Mouse (Mus musculus): ENCODE data around the gene Cyfip2.

Gene Cyfip2

DNA sequence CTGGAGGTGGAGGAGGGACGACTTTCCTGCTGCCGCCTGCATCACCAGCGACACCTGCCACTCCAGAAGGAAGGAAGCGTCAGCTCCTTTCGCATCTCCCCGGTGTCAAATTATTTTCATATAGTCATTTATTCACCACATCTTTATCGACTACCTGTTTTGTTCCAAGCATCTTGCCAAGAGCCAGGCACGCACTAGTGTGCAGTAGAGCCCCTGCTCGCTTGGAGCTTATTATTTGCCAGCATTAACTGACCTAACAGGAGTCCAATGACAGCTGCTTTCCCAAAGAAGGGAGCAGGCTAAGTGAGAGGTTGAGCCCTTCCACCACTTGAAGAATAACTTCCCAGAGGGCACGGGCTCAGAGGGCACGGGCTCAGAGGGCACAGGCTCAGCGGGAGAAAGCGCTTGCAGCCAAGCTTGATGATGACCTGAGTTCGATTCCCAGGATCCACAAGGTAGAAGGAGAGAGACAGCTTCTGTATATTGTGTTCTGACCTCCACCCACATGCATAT lies at the start of gene Cyfip2:
Gene Cyfip2 (minus strand): TSS at position 337 of the 513 bp plus-strand sequence.
- no peak for DNase-seq (ENCODE audit: low read depth, low spot score)

DNA sequence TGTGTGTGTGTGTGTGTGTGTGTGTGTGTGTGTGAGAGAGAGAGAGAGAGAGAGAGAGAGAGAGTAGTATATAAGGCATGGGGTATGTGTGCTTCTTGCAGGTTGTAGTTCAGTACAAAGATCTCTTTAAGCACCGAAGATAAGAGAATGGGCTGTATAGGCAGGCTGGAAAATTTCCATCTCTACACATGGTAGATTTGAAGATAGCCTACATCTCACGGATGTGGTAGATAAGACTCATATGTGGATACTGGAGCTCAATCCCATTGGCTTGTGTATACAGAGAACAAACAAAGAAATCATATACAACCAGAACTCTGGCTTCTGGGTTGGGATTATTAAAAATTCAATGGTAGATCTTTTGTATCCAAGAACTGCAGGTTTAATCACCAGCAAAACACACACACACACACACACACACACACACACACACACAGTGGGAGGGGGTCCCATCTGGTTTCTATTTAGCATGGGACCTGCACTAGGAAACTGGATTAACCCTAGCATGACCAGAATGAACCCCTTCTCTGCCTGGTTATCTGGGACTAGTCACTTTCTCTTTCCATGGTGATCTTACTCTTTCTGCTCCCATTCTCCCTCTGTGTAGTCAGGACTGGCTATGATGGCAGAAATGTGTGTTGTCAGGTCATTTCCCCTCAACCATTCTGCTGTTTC lies 48.5 kb upstream of the Cyfip2 start:
- no peak for DNase-seq (ENCODE audit: low read depth, low spot score)

DNA sequence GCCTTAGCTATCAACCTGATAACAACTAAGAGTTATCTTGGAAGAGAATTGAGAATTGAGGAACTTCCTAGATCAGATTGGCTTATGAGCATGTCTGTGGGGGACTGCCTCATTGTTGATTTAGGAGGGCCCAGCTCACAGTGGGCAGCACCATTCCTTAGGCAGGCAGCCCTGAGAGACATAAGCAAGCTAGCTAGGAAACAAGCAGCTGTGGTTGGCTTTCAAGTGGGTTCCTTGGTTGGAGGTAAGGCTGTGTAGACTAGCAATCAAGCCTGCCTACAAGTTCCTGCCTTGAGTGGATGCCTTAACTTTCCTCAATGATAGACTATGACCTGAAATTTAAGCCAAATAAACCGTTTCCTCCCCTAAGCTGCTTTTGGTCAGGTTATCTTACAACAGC lies 45.7 kb upstream of the Cyfip2 start:
- no peak for DNase-seq (ENCODE audit: low read depth, low spot score)

DNA sequence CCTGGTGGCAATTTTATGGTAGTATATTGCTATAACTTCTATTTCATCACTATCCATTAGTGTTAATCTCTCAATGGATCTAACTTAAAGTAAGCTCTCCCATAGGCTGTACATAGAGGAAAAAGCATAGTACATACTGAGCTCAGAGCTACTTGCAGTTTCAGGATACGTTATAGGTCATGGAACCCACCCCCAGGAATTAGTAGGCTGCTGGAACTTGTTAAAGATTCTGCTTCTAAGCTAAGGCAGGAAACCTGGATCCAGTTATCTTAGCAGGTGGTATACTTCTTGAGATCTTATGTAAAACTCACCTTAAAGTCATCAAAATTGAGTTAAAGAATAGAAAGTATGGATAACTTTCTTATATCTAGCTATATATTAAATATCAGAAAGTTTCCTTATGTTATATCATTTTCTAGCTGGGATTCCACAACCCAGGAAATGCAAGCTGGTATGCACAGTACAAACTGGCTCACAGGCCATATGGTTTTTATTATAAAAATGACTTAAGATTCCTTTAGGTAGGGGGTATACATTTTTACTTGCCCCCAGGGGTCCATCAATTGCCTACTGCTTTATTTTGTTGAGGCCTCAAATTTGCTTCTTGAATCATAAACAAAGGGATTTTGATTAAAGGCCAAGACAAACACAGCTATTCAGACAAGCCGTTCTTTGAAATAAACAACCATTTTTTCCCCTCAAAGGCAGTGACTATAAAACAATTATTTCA lies 37.2 kb upstream of the Cyfip2 start:
- no peak for DNase-seq (ENCODE audit: low read depth, low spot score)

DNA sequence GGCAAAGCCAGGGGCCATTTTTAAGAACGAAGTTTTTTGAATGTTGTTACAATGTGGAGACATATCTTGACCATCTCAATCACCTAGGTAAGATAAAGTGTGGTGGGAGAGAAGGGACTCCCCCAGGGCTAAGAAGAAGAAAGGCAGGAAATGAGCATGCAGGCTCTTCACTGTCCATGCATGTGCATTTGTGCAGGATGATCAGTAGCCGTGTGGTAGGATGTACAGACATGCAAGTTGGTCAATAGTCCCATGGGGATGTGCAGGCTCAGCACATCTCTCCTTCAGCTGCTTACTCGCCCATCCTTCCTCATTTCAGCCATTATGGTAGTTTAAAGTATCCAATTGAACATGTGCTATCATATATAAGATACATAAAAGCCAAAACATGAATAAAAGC lies 35.8 kb upstream of the Cyfip2 start:
- DNase-seq (ENCODE audit: low read depth, low spot score) = peak; percentile 51

DNA sequence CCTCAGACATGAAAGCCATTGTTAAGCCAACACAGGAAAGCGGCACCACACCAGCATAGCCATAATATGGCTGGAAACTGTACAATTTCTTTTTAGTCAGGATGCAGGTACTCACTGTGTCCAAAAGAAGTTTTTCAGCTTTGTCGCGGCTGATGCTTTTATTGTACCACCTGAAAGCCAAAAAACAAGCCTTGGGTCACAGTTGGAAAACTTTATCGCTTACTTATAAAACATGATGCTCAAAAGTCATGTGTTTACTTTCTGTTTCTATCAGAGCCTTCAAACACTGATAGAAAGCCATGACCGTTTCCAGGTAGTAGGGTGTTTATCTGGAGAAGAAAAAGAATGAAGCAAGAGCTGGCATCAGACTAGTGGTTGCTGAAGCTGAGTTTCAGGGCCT lies 35.1 kb upstream of the Cyfip2 start:
- DNase-seq (ENCODE audit: low read depth, low spot score) = peak; percentile 39

DNA sequence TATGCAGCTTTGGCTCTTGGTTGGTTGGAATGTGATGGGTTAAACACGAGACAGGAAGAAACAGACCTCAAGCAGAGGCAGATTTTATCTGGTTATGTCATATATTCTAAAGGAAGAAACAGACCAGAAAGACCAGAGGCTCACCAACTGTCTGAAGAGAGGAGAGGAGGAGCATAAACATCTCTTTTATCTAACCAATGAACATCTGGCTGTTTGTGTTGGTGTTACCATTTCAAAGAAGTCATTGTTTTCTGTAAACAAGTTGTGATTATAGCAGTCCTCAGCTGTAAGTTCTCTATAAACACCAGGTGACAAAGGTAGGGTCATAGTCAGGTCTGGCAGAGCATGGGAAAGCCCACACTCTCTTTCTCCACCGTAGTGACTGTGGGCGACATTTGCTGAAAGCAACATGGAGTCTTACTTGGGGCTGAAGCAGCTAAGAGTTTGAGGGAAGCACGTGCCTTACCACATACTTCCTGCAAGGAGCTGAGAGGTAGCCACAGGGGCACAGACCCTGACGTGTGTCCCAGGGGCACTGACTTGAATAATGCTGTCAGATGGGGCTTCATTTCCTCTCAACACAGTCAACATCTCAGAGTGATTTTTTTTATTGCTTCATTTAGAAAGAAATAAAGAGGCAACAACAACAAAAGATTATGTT lies 31.4 kb upstream of the Cyfip2 start:
- DNase-seq (ENCODE audit: low read depth, low spot score) = peak; percentile 88

DNA sequence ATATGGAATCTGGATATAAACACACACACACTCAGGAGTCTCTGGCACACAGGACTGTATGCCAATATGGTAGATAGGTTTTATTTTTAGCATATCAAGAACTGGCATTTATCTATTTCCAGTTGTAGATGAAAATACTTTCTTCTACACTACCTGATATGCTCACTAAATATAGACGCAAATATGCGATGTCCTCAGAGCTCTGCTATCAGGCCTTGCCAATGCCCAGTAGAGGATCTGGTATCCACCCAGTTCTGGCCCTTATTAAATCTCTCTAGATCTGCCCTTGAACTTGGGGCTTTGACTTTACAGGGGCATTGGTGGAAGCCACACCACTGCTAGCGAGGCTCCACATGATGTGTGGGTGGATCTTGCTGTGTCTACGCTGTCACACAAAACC lies 29.3 kb upstream of the Cyfip2 start:
- no peak for DNase-seq (ENCODE audit: low read depth, low spot score)

DNA sequence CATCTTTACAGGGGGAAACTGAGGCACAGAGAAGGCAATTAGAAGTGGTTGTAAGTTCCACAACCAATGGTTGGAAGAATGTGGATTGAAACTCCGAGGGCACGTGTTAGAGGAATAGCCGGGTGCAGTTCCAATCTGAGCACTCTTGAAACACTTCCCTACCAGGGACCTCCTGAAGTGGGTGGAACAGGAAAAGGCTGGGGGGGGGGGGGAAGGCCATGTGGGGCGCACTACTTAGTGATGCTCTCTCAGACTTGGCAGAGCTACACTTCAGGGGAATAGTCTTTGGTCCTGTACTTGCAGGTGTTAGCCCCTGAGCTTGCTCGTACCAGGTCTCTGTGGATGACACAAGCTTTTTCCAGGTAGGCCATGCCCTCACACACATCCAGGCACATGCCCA lies 23.4 kb upstream of the Cyfip2 start:
- DNase-seq (ENCODE audit: low read depth, low spot score) = no peak

DNA sequence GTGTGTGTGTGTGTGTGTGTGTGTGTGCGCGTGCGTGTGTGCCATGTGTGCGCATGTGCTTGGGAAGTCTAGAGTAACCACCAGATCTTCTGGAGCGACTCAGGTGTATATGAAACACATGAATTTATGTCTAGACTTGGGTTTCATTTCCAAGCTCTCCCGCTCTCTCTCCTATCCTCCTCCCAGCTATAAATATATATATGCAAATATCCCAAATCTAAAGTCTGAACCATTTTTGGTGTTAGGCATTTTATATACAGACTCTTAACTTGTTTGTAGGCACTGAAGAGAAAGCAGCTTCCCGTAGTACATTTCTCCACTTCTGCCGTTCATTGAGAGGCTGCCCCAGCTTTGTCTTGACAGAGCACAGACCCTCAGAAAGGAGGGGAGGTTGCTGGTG lies 19.6 kb upstream of the Cyfip2 start:
- DNase-seq (ENCODE audit: low read depth, low spot score) = no peak

DNA sequence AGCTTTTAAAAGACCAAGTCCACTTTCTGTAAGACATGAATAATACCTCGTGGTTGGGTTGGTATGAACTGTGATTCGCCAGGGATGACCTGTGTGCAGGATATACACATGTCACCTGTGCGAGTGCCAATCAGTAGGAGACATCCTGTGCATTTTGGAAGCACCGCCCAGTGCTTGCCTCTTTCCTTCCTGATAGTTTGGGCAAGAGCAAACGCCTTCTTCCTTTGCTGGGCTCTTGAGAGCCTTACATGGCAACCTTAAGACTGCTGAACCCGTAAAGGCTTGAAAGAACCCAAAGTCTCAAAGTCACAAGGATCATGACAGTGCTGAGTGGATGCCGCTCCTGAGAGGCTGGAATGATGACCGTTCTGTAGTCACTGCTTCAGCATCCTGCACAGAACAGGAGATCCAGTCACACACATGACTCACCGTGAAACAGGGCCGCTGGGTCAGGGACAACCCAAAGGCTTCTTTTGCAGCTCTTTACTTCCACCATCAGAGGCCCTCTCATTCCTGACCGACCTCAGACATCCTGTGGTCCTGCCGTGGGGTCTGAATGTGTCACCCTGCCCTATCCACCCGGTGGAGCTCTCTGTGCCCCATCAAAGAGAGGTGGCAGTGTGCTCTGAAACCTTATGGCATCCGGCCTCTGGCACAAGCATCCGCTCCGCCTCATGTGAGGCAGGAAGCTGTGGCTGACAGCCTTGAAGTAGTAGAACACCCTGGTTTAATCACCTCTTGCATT lies 13.8 kb upstream of the Cyfip2 start:
- DNase-seq (ENCODE audit: low read depth, low spot score) = peak; percentile 89

DNA sequence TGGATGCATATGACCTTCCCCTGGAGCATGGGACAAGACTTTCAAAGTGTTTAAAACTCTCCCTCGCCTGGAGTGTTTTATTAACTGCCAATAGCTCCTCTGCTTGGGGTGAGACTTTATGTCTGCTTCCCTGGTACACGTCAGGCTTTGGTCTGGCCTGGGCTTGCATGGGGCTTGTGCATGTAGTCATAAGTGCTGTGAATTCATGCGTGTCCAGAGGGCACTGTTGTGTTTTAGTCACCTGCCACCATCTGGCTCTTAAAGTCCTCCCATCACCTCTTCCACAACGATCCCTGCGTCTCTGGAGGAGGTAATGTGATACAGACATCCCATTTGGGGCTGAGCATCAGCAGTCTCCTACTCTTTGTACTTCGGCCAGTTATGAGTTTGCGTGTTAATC lies 8.9 kb upstream of the Cyfip2 start:
- no peak for DNase-seq (ENCODE audit: low read depth, low spot score)

DNA sequence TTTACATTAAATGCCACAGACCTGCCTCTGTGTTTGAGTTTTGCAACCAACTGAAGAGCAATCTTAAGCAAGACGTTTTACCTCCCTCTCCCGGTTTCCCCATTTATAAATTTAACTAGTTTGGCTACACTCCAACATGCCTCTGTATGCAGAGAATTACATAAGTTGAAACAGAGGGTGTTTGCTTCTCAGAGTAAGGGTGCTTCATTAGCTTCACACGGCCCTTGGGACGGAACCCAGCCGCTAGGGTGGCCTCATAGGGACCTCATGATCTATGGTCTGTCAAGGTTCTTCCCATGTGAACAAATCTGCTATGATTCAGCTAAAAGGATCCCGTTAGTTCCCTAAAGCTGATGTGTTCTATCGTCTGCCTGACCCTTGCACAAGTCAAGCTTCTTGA lies 1.9 kb upstream of the Cyfip2 start:
- no peak for DNase-seq (ENCODE audit: low read depth, low spot score)

DNA sequence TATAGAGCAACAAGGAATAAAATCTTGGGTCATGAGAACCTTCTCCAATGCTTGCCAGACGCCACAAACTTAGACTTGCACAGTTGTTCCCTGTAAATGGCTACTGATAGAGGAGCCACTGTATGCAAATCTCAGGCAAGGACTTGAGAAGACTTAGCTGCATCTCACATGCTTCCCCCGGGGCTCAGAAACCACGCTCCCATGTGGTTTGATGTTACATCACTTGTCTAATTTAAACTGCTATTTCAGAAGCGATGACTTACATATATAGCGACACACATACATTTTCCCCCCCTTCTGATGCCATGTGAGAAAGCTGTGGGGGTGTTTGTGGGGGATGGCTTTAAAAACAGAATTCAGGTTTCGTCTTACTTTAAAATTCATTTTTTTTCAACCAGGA lies 1.2 kb upstream of the Cyfip2 start:
- DNase-seq (ENCODE audit: low read depth, low spot score) = peak; percentile 31

DNA sequence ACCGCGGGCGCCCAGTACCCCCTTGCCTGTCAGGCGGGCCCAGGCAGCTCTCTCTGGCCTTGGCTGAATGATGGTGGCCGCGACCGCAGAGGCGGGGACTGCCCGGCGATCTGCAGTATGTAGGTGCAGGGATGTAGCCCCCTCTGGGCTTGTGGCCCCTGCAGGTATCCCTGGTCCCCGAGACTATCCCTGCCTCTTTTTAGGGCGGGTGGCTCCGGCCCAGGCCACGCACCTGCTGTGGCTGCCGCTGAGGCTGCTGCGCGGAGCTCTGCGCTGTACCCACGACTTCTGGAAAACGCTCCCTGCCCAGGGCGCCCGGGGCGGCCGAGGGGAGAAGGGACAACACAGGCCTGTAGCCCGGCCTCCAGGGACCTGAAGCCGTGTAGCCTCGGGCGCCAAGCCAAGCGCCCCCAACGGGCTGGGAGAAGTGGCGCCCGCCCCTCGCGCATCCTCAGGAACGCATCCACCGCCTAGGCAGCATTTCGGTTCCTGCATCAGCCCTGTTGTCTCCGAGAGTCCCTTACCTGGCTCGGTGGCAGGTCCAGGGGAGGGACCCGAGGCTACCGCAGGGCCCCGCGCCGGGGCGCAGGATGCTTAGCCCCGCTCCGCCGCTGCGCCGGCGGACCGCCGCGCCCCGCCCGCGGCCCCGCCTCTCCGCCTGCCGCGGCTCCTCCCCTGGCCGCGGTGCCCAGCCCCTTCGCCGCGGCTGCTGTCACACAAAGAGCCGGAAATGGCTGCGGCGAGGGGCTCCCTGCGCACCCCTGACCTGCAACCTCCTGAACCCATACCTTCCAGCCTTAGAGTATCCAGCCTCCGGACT lies 746 bp downstream of the Cyfip2 start:
- peak; percentile 86 for DNase-seq (ENCODE audit: low read depth, low spot score)

DNA sequence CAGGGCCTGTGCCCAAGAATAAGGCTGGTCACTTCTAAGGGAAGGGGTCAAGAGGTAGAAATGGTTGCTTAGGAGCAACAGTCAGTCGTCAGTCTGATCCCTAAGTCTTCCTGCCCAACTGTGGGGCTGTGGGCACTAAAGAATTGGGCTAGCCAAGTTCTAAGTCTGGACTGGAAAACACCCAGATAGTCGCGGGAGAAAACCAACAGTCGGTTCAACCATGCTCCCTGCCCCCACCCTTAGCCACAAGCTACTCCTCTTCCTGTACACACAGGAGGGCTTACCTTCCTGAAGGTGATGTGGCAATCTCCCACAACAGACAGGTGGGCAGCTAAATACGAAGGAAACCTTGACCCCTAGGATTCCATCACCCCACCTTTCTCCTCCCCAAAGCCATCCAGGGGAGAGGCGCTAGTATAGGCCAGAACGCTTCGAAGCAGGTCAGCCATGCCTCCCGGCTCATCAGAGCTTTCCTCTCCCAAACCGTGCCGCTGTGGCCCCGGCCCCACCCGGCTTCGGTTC lies 1.4 kb downstream of the Cyfip2 start:
- DNase-seq (ENCODE audit: low read depth, low spot score) = peak; percentile 77

DNA sequence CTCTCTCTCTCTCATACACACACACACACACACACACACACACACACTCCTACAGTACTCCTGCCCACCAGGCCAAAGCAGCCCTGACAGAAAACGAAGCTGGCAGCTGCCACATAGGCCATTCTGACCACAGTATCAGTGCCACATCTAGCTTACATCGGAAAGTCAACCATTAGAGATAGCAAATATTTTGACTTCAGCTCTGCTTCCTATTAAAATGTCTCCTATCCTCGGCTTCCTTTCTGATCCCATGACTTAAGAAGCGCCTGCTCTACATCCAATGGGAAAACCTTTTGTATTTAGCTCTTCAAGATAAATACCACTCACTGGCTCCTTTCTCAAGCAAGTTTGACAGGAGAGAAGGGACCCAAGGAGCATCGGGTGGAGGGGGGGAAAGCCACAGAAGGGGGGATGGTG lies 2.0 kb downstream of the Cyfip2 start:
- DNase-seq (ENCODE audit: low read depth, low spot score) = peak; percentile 30

DNA sequence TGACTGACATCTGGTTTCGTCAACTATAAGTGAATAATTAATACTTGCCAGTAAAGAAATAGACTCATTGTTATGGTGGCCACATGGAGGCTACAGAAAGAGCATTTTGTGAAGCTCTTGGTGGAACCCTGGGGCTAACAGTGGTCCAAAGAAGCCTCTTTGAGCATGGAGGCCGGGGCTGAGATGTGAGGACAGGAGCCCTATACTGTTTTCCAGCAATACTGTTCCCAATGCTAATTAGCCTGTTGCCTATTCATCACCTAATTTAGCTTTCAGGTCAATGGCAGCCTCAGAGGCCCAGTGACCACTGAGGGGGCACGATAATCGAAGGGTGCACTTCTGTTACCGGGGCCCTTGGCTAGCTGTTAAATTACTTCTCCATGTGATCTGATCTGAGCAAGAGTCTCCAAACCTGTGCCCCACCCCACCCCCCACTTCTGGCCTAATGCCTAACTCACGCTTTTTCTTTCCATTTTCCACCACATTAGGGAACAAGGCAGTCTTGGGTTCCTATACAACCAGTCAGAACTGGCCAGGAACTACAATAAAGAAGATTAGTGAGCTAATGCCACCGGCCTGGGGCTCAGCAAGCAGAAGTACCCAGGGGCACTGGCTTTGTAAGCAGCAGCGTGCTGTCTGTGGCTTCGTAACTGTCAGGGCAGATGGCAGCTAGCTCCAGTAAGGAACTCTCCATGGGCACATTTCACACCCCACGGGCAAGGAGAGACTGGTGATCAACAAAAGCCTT lies 2.7 kb downstream of the Cyfip2 start:
- peak; percentile 34 for DNase-seq (ENCODE audit: low read depth, low spot score)

DNA sequence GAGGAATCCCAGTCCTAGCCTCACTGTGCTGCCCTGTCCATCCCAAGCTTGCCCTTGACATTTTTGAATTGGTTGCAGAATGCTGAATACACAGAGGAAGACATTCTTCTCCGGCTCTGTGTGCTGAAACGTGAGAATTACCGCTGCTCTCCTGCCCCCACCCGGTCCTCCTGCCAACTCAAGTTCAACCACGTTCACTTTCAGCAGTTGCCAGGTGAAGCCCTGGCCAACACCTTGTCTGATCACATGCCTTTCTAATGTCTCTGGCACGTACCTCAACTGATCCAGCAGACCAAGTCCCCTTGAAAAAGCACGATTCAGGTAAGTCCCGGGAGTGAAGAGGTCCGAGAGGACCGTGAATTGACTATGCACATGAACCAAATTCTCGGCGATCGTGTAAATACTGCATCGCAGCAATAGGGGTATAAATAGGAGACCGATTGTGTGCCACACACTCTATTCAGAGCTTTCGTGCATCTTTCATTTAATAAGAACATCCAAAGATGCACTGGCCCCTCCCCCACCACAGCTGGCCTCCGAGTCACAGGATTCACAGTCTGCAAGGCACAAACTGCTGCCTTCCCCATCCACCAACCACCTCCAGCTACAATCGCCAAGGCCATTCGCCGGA lies 3.4 kb downstream of the Cyfip2 start:
- peak; percentile 66 for DNase-seq (ENCODE audit: low read depth, low spot score)
